Mouse (Mus musculus) layer of hippocampus, adult 11-12 months (tissue): ENCODE results near the gene Rtn4rl2.

Source experiments
- DNase-seq: peaks from one replicate; pipeline ENCODE4 v3.0.0; 2022; ENCODE audit warnings: low spot score

Gene Rtn4rl2

GRCm38 (mm10) chr2:84850407-84851129, 35.9 kb downstream of the Rtn4rl2 start:
- DNase-seq, result no peak

- no peak for DNase-seq
Observed at GRCm38 (mm10) chr2:84845226-84845625, 41.3 kb downstream of the Rtn4rl2 start.

GRCm38 (mm10) chr2:84843654-84844053, 42.9 kb downstream of the Rtn4rl2 start:
- no peak for DNase-seq

- no peak for DNase-seq
Observed at GRCm38 (mm10) chr2:84841905-84842304, 44.6 kb downstream of the Rtn4rl2 start.

GRCm38 (mm10) chr2:84840748-84841563, 45.6 kb downstream of the Rtn4rl2 start:
- DNase-seq, result no peak

- DNase-seq, result no peak
Observed at GRCm38 (mm10) chr2:84840016-84840747, 46.3 kb downstream of the Rtn4rl2 start.

- DNase-seq, result no peak
Observed at GRCm38 (mm10) chr2:84838993-84839980, 47.2 kb downstream of the Rtn4rl2 start.

GRCm38 (mm10) chr2:84838593-84838949, 47.9 kb downstream of the Rtn4rl2 start, which contains the start of gene Slc43a1:
Slc43a1 (plus strand) TSS chr2:84838850.
- no peak for DNase-seq

- DNase-seq, result no peak
Observed at GRCm38 (mm10) chr2:84837817-84838592, 48.5 kb downstream of the Rtn4rl2 start.

- DNase-seq, result peak; percentile 26
Observed at GRCm38 (mm10) chr2:84837107-84837506, 49.4 kb downstream of the Rtn4rl2 start.

- peak; percentile 90 for DNase-seq
Observed at GRCm38 (mm10) chr2:84831666-84832391, 54.7 kb downstream of the Rtn4rl2 start.

GRCm38 (mm10) chr2:84827283-84827920, 59.1 kb downstream of the Rtn4rl2 start:
- no peak for DNase-seq

- DNase-seq, result peak; percentile 93
Observed at GRCm38 (mm10) chr2:84826488-84827282, 59.8 kb downstream of the Rtn4rl2 start, which contains the start of gene Timm10. Timm10 (plus strand) TSS chr2:84826997.

- no peak for DNase-seq
Observed at GRCm38 (mm10) chr2:84823237-84823636, 63.3 kb downstream of the Rtn4rl2 start.

GRCm38 (mm10) chr2:84822552-84822951, 64.0 kb downstream of the Rtn4rl2 start, which contains the start of gene Smtnl1:
Smtnl1 (minus strand) TSS chr2:84822652.
- DNase-seq, result no peak
